Mouse (Mus musculus) neural tube, embryonic 13.5 days (tissue): ENCODE measurements around the gene Rspo3. TPM values are rescaled to one million over a fixed set of nuclear protein-coding genes. Genes with fewer than 3 reads are reported as not detected.
A peak's percentile ranks its signal among the peaks of the same experiment; 100 is the strongest.

ENCODE experiments used
- ATAC-seq: fragments of 200-750 bp; cut with Nextera tagmentation; 2 replicates; pipeline ENCODE4 v1.8.0; 2017; ENCODE audit warnings: low read depth, mild to moderate bottlenecking, moderate TSS enrichment, moderate library complexity
- H3K27ac ChIP-seq: fragments of 300-500 bp; sonication (generic); replicated peaks from 2 replicates; pipeline ENCODE4 v1.5.1; 2015; ENCODE audit warnings: moderate library complexity, mild to moderate bottlenecking, inconsistent platforms
- H3K27me3 ChIP-seq: fragments of 300-500 bp; sonication (generic); 2 replicates; pipeline ENCODE4 v1.6.1; 2015; ENCODE audit warnings: mild to moderate bottlenecking, inconsistent platforms
- H3K36me3 ChIP-seq: fragments of 300-500 bp; sonication (generic); 2 replicates; pipeline ENCODE4 v1.6.1; 2015; ENCODE audit warnings: mild to moderate bottlenecking, inconsistent platforms
- H3K4me1 ChIP-seq: fragments of 300-500 bp; sonication (generic); replicated peaks from 2 replicates; pipeline ENCODE4 v1.6.1; 2015; ENCODE audit warnings: inconsistent platforms
- H3K4me2 ChIP-seq: fragments of 300-500 bp; sonication (generic); 2 replicates; pipeline ENCODE4 v1.6.1; 2015; ENCODE audit warnings: inconsistent platforms, mild to moderate bottlenecking, moderate library complexity
- H3K4me3 ChIP-seq: fragments of 300-500 bp; sonication (generic); 2 replicates; pipeline ENCODE4 v1.5.1; 2015; ENCODE audit warnings: mild to moderate bottlenecking, inconsistent platforms
- H3K9ac ChIP-seq: fragments of 300-500 bp; sonication (generic); 2 replicates; pipeline ENCODE4 v1.6.1; 2015; ENCODE audit warnings: moderate library complexity, mild to moderate bottlenecking, inconsistent platforms
- H3K9me3 ChIP-seq: fragments of 300-500 bp; sonication (generic); 2 replicates; pipeline ENCODE4 v1.6.1; 2016; ENCODE audit warnings: inconsistent platforms
- WGBS: fragments of 180-500 bp; shearing (Covaris S2); methylation state at CpG from one replicate; pipeline ENCODE4 v1.1.7; 2015; 5-methylcytosine and 5-hydroxymethylcytosine counted together
- polyA plus RNA-seq: library from polyadenylated mRNA; unstranded; fragments of >200 nt; fragmentation: Nextera tagmentation; extraction: Ambion mirVana; gene quantifications from 2 replicates; pipeline ENCODE4 v1.2.1, GENCODE M21; 2015

Gene Rspo3
- polyA plus RNA-seq = 2.7 and 3.6 TPM in 2 replicates

DNA sequence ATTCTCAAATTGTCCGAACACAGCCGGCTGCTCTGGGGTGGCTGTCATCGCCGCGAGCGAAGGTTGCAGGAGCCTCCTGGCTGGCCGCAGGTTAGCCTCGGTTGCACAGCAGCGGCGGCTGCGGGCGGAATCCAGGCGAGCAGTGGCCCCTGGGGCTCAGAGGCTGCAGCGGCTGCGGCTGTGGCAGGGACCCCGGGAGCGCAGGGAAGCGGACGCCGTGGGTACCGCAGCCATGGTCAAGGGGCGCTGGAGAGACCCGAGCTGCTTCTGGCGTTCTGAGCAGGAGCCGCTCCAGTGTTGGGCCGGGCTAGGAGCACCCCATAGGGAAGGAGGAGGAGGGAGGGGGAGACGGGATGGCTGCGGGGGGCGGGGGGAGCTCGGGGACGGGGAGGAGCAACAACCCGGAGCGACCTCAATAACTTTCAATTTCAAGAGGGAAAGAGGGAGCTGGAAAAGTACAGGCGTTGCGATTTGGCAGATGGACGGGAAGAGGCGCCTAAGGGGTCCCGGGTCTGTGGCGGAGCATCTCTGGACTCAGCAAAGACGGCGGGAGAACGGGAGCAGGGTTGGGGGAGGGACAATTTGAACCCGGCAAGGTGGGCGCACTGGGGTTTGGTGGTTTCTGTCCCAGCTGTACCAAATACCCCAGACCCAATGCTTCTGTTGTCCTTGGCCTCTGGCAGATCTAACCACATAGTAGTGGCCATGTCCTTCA lies at the start of gene Rspo3:
Gene Rspo3, minus strand, starts transcription at position 322 of the 715 bp plus-strand sequence.
- Histone ChIP-seq H3K4me2 (peak within 1 kb of the TSS; percentile 93), H3K27me3 (peaks cover 53% of the 10 kb centered on the region), H3K4me1 (peaks cover 26% of the 10 kb centered on the region), H3K36me3 (no peaks in the 10 kb centered on the region), H3K4me3 (peak within 1 kb of the TSS; percentile 57), H3K9me3 (no peaks in the 10 kb centered on the region), H3K9ac (peak within 1 kb of the TSS; percentile 65), H3K27ac (no peak within 1 kb of the TSS)
- ATAC-seq = peak; percentile 81
- under 1% methylated on average over 44 of the region's 44 CpGs for WGBS

GRCm38 (mm10) chr10:29581940-29582339 lies 46.3 kb upstream of the Rspo3 start:
- no peak for ATAC-seq
- Histone ChIP-seq H3K9me3 (no peaks in the 10 kb centered on the region), H3K4me2 (no peak overlapping the region), H3K27ac (no peak overlapping the region), H3K27me3 (no peaks in the 10 kb centered on the region), H3K9ac (no peak overlapping the region), H3K4me1 (no peaks in the 10 kb centered on the region), H3K36me3 (no peaks in the 10 kb centered on the region), H3K4me3 (no peak overlapping the region)
- 60% methylated on average over 3 of the region's 3 CpGs for WGBS

DNA sequence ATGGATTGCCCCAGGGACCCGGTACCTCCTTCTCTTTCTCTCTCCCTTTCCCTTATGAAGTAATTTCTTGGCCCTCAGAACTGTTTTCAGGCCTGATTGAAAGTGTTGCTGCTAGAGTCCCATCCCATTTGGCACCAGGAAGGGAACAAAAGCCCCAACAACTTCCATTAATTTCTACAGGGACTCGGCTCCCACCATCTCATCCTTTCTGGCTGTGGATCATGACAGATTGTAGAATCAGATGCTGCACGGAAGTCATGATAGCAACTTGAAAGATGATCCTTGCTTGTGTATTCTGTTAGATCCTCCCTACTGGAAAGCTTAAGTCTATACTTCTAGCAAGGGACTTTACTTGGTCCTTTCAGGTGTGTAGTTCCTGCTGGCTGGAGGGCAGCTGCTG lies 45.8 kb upstream of the Rspo3 start:
- no peak overlapping the region for H3K4me2 ChIP-seq
- no peak overlapping the region for H3K4me3 ChIP-seq
- no peak for ATAC-seq
- no peaks in the 10 kb centered on the region for H3K27me3 ChIP-seq
- 84% methylated on average over 3 of the region's 3 CpGs for WGBS
- no peak overlapping the region for H3K27ac ChIP-seq
- no peaks in the 10 kb centered on the region for H3K36me3 ChIP-seq
- H3K4me1 ChIP-seq = no peaks in the 10 kb centered on the region
- no peaks in the 10 kb centered on the region for H3K9me3 ChIP-seq
- no peak overlapping the region for H3K9ac ChIP-seq

GRCm38 (mm10) chr10:29555983-29556382 lies 20.3 kb upstream of the Rspo3 start:
- no peak for ATAC-seq
- Histone ChIP-seq H3K9ac (no peak overlapping the region), H3K4me3 (no peak overlapping the region), H3K27me3 (no peaks in the 10 kb centered on the region), H3K4me1 (no peaks in the 10 kb centered on the region), H3K36me3 (no peaks in the 10 kb centered on the region), H3K27ac (no peak overlapping the region), H3K9me3 (no peaks in the 10 kb centered on the region), H3K4me2 (no peak overlapping the region)
- WGBS = 49% methylated on average over 2 of the region's 2 CpGs

GRCm38 (mm10) chr10:29554365-29554764 lies 18.7 kb upstream of the Rspo3 start:
- no peaks in the 10 kb centered on the region for H3K27me3 ChIP-seq
- no peak overlapping the region for H3K4me3 ChIP-seq
- H3K4me1 ChIP-seq = no peaks in the 10 kb centered on the region
- H3K9ac ChIP-seq = no peak overlapping the region
- H3K27ac ChIP-seq = no peak overlapping the region
- H3K4me2 ChIP-seq = no peak overlapping the region
- 21% methylated on average over 2 of the region's 2 CpGs for WGBS
- no peak for ATAC-seq
- no peaks in the 10 kb centered on the region for H3K9me3 ChIP-seq
- H3K36me3 ChIP-seq = no peaks in the 10 kb centered on the region

GRCm38 (mm10) chr10:29542982-29543381 lies 7.3 kb upstream of the Rspo3 start:
- Histone ChIP-seq H3K36me3 (no peaks in the 10 kb centered on the region), H3K4me1 (no peaks in the 10 kb centered on the region), H3K27ac (no peak overlapping the region), H3K9me3 (no peaks in the 10 kb centered on the region), H3K9ac (no peak overlapping the region), H3K4me2 (no peak overlapping the region), H3K27me3 (peaks cover 5% of the 10 kb centered on the region; the same call in 1 of the 2 replicates), H3K4me3 (no peak overlapping the region)
- no peak for ATAC-seq
- WGBS = 93% methylated on average over 3 of the region's 3 CpGs

- Histone ChIP-seq H3K4me1 (peaks cover 9% of the 10 kb centered on the region), H3K9me3 (no peaks in the 10 kb centered on the region), H3K36me3 (no peaks in the 10 kb centered on the region), H3K4me3 (no peak overlapping the region), H3K27me3 (peaks cover 33% of the 10 kb centered on the region), H3K4me2 (no peak overlapping the region), H3K27ac (no peak overlapping the region), H3K9ac (no peak overlapping the region)
- WGBS = 87% methylated on average over 2 of the region's 2 CpGs
- no peak for ATAC-seq
Observed at GRCm38 (mm10) chr10:29539516-29539915, 3.8 kb upstream of the Rspo3 start.

DNA sequence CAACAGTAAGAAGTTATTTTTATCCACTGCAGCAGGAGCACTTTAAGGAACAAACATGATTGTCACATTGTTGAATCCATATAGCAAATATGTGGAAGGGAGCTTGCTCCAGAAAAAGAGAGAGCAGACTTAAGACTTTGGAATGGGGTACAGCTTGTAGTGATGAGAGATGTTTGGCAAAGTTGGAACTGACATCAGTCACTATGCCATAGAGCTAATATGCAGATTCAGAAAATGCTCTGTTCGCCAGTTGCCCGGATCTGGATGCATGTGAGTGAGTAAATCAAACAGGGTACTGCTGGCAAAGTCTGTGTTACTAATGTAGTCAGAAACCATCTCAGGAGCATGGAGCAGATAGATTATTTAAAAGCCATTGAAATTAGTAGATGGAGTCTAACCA lies 3.1 kb upstream of the Rspo3 start:
- Histone ChIP-seq H3K4me2 (no peak overlapping the region), H3K9ac (no peak overlapping the region), H3K9me3 (no peaks in the 10 kb centered on the region), H3K27me3 (peaks cover 40% of the 10 kb centered on the region), H3K4me1 (peaks cover 17% of the 10 kb centered on the region), H3K27ac (no peak overlapping the region), H3K4me3 (no peak overlapping the region), H3K36me3 (no peaks in the 10 kb centered on the region)
- ATAC-seq = no peak
- 79% methylated on average over 2 of the region's 2 CpGs for WGBS

DNA sequence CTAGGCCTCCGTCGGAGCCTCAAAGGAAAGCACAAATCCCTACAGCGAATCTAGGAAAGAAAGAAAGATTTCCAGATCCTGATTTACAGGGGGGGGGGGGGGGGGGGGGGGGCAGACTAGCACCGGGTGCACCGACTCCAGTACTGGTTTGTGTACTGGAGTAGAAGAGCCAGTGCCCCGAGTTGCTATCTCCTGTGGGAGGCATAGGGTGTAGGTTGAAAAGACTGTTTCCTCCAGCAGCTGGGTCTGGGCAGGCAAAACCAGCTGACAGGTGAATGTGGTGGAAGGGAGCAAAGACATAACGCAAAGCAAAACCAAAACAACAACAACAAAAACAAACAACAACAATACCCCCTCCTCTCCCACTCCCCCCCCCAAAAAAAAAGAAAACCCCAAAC lies 838 bp downstream of the Rspo3 start:
- ATAC-seq = no peak
- Histone ChIP-seq H3K27ac (no peak overlapping the region), H3K9me3 (no peaks in the 10 kb centered on the region), H3K4me2 (peak overlapping the region; percentile 93), H3K36me3 (no peaks in the 10 kb centered on the region), H3K9ac (peak overlapping the region; percentile 47), H3K27me3 (peaks cover 53% of the 10 kb centered on the region), H3K4me1 (peaks cover 26% of the 10 kb centered on the region), H3K4me3 (peak overlapping the region; percentile 57)
- 0% methylated on average over 7 of the region's 7 CpGs for WGBS

DNA sequence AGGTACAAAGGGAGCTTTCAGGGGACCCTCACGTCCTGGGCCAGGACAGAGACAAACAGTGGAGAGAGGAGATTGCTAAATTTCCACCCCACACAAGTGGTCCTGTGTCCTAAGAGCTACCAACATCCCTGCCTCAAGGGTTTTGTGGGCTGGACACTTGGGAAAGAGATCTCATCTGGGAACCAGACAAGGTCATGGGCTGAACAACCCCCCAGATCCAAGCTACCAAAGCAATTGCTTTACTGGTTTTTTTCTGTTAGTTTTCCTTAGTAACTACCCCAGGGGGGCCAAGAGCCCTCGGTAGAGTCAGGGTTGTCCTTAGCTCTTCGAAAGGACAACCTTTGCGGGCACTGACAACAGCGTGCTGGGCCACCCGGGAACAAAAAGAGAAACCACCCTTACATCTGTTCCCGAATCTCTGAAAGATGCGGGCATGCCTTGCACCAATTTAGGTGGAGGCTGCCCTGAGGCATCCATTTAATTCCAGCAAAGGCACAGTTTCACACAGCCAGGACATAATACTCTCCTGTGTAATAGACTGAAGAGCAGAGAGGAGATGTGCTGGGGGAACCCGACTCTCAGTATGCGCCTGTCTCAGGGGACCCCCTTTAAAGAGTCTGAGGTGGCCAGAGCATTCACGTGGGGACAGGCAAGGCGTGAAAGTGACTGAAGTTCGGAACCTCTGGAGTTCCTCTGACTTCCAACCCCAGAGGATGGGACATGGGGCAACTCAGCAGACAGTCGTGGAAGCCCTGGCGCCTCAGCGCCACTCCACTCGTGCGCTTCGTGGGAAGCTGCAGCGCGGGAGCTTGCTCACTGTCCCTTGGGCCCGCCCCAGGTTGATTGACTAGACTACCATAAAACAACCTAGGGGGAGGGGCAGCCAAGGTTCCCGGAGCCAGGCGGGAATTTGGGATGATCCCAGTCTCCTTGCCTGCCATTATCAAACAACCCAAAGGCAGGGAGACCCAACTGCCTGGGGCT lies 1.5 kb downstream of the Rspo3 start:
- WGBS = under 1% methylated on average over 24 of the region's 24 CpGs

DNA sequence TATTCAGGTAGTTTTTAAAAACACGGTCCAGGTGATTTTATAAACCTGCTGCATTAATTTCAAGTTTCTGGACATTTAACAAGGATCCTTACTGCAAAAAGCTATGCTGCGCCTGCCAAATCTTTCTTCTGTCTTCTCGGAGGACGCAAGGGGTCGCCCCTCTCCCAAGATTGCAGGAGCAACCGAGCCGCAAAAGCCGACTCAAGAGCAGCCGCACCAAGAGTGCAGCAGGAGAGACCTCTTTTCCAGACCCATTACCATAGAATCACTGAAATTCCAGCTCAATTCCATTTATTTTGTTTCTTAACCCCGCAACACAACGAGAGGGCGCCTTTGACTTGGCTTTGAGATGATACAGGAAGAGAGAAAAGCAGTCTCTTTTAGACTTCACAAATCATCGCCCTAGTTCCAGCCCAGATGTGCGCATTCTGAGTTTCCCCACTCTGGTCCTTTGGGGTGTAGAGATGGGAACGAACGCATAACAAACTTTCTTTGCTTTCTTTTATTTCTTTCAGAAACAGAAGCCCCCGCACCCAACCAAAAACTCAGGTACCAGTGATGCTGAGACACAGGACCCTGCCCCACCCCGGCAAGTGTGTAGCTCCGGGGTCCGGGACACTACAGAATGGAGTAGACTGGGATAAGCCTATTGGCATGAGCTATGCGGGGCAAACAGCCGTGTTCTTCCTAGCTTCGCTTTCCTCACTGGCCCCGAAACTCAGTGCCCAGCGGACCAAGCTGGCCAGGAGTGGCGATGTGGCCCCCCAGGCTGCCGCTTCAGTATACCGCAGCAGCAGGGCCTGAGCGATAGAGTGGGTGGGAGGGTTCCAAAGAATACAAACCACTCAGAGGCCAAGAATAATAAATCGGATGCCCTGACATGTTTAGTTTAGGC lies 2.6 kb downstream of the Rspo3 start:
- H3K9me3 ChIP-seq = no peaks in the 10 kb centered on the region
- no peak overlapping the region for H3K27ac ChIP-seq
- peaks cover 26% of the 10 kb centered on the region for H3K4me1 ChIP-seq
- peaks cover 49% of the 10 kb centered on the region for H3K27me3 ChIP-seq
- H3K9ac ChIP-seq = peak overlapping the region; percentile 47
- under 1% methylated on average over 30 of the region's 30 CpGs for WGBS
- H3K4me3 ChIP-seq = peak overlapping the region; percentile 57
- peak; percentile 78 for ATAC-seq
- no peaks in the 10 kb centered on the region for H3K36me3 ChIP-seq
- peak overlapping the region; percentile 93 for H3K4me2 ChIP-seq

More for the DNA sequence above, 1.5 kb downstream of the Rspo3 start:
- Histone ChIP-seq H3K4me3 (peak overlapping the region; percentile 57), H3K36me3 (no peaks in the 10 kb centered on the region), H3K27me3 (peaks cover 53% of the 10 kb centered on the region), H3K27ac (no peak overlapping the region), H3K9me3 (no peaks in the 10 kb centered on the region), H3K4me1 (peaks cover 26% of the 10 kb centered on the region), H3K9ac (peak overlapping the region; percentile 47), H3K4me2 (peak overlapping the region; percentile 93)
- peak; percentile 58 for ATAC-seq
